Mouse (Mus musculus) kidney, adult 9 months (tissue): ENCODE measurements around the gene Samd14.

Experiments
- DNase-seq: peaks from one replicate; pipeline ENCODE4 v3.0.0; 2022

Samd14 gene

DNA sequence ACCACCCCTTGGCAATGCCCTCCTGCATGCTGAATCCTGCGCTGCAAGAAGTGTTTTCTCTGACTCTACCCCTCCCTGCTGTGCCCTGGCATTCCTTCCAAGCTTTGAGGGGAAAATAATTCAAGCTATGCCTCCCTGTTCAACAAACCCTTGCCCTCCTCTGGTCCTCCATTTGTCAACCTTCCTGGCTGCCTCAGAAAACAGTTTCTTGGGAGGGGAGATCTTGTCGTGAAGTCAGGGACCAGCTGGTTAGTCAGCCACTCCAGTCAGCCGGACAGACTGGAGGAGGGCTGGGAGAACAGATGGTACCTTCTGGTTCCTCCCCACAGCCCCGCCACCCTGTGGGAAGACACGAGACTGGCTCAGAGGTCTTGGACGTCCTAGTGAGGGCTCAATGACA lies 27.6 kb downstream of the Samd14 start:
- DNase-seq = no peak

DNA sequence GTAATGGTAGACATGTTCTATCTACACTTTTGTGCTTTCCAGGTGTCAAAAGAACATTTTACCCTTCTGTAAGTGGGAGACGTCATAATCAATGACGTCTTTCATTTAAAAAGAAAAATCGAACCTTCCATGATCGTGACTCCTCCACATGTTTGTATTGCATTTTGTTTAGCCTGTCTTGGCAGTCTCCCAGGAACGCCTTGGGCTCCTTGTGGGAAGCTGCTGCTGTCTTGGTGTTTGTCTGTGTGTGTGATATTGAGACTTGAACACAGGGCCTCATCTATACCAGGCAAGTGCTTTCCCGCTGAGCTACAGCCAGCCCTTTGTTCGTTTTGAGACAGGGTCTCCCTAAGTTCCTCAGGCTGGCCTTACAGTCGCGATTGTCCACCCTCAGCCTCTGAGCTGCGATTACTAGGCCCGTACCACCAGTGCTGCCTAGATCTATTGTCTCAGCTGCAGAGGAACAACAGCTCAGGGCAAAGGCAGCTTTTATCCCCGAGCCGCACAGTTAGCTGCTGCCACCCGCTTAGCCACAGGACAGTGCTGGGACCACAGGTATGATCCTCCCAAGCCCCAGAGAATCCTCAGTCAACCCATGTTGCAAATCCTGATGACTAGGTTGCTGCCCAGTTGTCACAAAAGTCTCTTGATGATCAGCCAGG lies 28.6 kb downstream of the Samd14 start:
- DNase-seq = no peak

- peak; percentile 95 for DNase-seq
These were observed 29.4 kb downstream of the Samd14 start for GRCm38 (mm10) chr11:95038818-95039655.

DNA sequence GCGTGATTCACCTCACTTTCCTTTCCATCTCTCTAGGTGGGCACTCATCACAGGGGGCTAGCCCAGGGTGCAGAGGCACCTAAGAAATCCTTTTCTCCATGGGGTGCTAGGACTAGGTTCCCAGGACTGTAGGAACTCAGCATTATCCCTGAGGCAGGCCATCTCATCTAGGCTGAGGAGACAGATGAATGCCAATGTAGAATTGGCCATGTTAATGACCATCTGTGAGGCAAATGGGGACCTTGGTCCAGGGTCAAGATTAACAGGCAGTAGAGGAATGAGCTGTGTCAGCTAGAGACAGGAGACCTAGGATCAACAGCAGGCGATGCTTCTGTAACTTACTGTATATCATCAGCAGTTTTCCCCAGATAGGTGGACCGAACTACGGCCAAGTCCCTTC lies 30.1 kb downstream of the Samd14 start:
- peak; percentile 82 for DNase-seq

DNA sequence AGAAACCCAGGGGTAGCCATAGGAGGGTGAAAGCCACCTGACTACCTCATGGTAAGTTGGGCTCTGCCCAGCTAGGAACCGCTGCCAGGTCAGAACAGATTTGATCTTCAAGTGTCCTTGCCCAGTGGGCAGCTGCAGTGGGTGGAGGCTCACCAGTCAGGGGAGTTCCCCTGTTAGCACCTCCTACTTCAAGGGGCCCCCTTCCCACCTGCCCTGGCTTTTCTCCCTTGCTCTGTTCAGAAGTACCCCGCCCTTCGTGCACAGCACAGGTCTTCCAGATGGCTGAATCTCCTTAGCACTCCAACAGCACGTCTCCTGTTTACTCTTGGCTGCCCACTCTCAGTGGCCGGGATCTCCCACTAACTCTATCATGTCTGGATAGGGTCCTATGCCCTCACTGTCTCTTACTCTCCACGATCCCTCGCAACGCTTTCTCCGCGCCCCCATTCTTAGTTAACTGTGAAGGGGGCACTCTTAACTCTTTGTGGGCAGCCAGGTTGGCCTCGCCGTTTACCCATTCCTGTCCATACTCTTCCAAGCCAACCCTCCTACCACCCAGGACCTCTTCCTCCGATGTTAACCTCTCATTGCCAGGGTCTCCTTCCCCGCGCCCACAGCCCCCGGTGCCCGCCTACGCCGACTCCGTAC lies 30.9 kb downstream of the Samd14 start:
- peak; percentile 98 for DNase-seq

DNA sequence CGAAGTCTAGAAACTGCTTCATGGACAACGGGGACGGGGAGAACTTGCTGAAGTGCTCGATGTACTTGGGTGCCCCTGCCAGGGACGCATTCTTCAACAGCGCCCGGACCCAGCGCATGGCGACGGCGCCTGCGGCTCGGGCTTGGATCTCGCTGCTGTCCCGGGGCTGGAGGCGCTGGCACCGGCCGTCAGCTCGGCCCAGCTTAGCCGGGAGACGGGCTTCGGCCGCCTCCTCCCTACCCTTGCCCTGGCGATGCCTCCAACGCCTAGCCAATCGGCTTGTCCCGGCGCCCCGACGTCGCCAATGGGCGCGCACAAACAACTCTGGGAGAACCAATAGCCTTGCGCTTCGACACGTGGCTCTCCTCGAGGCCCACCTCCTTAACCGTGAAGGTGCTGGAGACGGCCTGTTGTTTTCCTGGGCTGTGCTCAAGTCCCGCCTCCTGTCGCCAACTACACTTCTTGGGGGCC lies 31.5 kb downstream of the Samd14 start, which contains the start of gene Pdk2:
Gene Pdk2 (minus strand): TSS at position 216 of the 471 bp plus-strand sequence.
- peak; percentile 99 for DNase-seq

- DNase-seq = peak; percentile 94
These were observed 32.4 kb downstream of the Samd14 start for GRCm38 (mm10) chr11:95042096-95042495.

DNA sequence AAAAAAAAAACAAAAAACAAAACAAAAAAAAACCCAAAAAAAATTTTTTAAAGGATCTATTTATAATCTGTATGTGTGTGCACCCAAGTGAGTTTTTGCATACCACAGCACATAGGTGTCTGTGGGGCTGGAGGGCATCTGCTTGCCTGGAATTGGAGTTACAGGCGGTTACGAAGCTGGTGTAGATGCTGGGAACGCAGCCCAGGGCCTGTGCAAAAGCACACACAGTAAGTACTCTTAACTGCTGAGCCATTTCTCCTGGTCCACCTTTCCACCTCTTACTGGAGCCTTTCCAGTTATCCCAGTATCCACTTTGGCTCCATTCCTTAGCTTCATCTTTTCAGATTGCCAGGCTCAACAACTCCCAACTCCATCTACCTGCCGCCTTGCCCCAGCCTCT lies 33.4 kb downstream of the Samd14 start:
- no peak for DNase-seq

GRCm38 (mm10) chr11:95043608-95044007 lies 33.9 kb downstream of the Samd14 start:
- DNase-seq = no peak

GRCm38 (mm10) chr11:95044185-95044870 lies 34.6 kb downstream of the Samd14 start:
- DNase-seq = no peak

- DNase-seq = peak; percentile 70
These were observed 37.5 kb downstream of the Samd14 start for GRCm38 (mm10) chr11:95046980-95047680.

DNA sequence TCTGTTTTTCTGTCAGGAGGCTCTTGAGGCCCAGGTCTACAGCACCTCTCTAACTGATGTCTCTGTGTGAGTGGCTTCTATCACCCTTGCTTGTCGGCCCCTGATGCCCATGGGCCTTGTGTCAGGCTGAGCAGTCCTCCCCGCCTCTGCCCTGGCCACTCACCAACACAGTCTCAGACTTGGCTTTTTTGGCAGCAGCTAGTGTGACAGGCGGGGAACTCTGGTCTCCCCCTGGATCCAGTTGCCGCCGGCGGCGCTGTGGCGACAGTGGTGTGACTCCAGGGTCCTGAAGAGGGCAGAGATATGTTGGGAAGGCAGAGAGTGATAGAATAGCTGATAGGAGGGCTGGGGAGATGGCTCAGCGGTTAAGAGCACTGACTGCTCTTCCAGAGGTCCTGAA lies 43.4 kb downstream of the Samd14 start:
- no peak for DNase-seq

DNA sequence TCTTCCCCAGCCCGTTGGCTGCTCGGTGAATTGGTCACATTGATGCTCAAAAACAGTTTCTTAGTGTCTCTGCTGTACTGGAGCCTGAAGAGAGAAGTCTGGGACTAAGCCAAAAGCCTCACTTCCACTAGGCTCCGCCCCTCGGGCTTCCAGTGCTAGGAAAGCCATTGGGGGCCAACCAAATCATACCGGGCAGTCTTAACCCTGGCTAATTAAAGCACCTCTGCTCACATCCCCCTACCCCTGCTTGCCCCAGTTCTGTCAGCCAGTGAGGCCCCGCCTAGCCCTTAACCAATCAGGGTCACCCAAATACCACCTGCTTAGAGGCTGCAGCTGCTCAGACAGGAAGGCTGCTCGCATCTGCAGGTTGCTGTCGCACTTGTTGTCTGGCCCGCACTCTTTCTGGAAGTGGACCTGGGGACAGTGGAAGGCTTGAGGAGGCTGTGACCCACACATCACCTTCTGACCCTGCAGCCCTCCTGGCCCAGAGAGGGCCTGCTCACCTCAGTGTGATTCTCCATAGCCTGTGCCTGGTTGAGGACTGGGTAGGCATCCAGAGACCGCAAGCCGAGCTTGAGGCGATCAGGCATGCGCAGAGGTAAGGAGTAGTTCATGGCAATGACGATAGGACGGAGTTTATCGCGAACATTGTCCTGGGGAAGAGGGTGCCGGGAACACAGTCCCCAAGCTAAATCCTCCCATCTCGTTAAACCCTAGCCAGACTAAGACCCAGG lies 47.3 kb downstream of the Samd14 start:
- no peak for DNase-seq

- DNase-seq = no peak
These were observed 59.7 kb downstream of the Samd14 start for GRCm38 (mm10) chr11:95069226-95069957.

DNA sequence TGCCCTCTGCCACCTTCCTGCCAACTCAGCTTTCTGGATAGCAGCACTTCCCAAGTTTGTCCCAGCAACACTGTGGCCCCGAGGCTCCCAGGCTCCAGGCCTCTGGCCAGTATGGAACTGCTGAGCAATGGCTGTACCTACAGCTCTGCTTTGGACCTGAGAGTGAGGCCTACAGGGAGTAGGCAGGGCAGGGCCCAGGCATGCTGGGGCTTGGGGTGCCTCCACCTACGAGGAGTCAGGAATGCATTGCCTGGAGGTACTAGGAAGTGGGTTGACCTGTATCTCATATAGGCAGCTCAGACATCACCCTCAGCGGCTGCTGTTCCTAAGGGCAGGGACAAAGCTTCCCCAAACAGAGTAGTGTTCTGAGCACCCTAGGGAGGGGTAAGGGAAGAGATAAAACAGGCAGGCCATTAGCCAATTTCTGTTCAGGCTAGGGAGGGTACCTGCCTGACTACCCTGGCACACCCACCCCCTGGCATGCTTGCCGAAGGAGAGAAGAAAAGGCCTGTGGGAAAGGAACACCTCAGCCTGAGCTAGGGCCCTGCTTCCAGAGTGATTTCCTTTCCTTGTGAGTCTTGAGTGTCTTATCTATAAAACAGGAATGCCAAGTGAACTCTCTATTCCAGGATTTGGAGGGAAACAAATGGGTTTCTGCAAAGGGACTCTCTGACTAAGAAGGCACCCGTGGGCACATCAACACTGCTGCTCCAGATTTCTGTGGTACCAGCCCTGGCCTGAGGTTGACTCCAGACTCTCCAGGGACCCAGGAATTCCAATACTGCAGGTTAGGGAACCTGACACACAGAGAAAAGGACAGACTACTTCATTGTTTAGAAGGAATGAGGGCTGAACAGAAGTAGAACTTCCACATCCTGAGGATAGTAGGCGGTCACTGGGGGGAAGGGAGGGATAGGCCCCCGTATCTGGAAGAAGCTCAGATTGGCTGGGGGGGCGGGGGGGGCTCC lies 60.7 kb downstream of the Samd14 start:
- no peak for DNase-seq

DNA sequence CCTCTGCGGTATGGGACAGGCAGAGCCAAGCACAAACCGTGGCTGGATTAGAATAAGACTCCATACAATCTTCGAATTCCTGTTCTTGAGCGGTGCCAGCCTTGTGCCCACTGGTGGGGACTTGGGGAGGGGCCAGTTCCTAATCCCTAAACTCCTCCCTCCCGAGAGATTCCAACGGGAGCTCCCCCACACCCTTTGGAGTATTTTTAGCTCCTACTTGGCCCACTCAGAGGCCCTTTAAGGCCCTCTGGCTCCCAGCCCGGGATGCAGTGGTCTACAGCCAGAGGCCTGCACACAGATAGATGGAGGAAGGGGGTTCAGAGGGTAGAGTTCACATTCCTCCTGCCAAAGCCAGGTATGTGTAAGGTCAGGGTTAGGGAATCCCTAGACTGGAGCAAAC lies 61.6 kb downstream of the Samd14 start:
- DNase-seq = no peak

DNA sequence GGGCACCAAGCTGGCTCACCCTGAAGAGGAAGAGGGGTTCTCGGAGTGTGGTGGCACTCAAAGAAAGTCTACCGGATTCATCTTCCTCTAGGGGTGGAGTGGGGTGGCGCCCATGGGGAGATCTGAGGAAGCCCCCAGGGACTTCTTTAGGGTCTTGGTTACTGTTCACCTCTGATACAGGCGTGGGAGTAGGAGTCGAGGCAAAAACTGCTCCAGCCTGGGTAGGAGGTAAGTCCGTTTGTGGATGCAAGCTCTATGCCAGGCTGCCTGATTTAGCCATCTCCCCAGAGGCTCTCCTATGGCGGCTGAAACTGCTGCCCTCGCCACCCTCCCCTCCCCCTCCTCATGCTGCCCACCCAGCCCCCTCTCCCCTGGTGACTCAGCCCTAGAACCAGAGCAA lies 62.5 kb downstream of the Samd14 start:
- no peak for DNase-seq

DNA sequence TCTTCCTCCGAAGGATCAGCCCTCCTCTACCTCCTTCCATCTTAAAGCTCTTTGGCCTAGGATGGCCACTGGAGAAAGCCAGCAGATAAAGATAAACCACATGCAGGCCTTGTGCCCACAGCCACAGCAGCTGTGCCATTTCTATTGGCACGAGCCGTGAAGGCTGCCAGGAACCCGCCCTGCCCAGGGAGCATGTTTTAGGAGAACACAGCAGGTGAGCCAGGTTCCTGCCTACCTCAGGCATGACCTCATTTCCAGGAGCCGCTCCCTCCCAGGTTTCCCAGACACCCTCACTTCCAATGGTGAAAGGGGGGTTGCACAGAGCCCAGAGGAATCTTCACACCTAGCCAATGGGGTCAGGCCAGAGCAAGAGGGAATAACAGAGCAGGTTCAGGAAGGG lies 63.1 kb downstream of the Samd14 start:
- peak; percentile 65 for DNase-seq

DNA sequence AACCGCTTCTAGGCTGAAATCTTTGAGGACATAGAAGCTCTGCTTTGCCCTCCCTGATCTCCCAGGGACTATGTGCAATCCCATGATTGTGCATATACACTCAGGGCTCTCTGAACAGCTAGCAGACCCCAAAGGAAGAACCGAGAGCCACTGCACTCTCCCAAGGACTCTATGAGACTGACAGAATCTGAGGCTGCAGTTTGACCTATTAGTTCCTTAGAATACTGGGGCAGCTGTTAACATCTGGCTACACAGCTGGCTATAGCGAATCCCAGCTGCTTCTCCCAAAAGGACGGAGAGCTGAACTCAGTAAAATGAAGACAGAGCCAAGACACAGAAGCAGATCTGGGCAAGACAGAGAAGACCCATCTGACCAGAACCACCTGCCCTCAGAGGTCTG lies 64.2 kb downstream of the Samd14 start:
- DNase-seq = no peak

DNA sequence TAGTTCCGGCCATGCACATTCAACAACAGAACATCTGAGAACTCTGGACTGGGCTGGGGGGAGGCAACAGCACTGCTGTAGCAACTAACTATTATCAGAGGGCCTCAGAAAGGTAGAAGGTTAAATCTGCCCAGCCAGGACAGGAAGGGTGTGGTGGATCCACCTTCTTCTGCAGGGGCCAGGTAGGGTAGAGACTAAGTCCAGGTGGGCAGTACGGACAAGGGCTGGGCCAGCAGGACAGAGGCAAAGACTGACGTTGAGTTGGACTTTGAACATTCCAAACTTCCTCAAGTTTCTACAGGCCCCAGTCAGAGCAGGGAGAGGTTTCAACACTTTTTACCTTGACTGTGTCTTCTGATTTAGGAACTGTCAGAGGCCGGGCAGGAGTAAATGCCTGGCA lies 65.0 kb downstream of the Samd14 start:
- DNase-seq = peak; percentile 51
